Mouse (Mus musculus) intestine, postnatal 0 days (tissue): ENCODE results near the gene Wnt1. TPM values are rescaled to one million over a fixed set of nuclear protein-coding genes. Genes with fewer than 3 reads are reported as not detected.

ENCODE experiments used
- ATAC-seq: fragments of 200-750 bp; cut with Nextera tagmentation; 2 replicates; pipeline ENCODE4 v1.8.0; 2017; ENCODE audit warnings: mild to moderate bottlenecking, moderate TSS enrichment, moderate library complexity
- H3K27ac ChIP-seq: fragments of 300-500 bp; sonication (generic); 2 replicates; pipeline ENCODE4 v1.5.1; 2014; ENCODE audit warnings: mild to moderate bottlenecking, low read depth, low read length, moderate library complexity
- H3K27me3 ChIP-seq: fragments of 300-500 bp; sonication (generic); replicated peaks from 2 replicates; pipeline ENCODE4 v1.6.1; 2014; ENCODE audit warnings: low read length, mixed read lengths; ENCODE audit not compliant: control insufficient read depth, insufficient read depth
- H3K36me3 ChIP-seq: fragments of 300-500 bp; sonication (generic); 2 replicates; pipeline ENCODE4 v1.6.1; 2014; ENCODE audit warnings: mild to moderate bottlenecking, moderate library complexity; ENCODE audit not compliant: control insufficient read depth, insufficient read depth
- H3K4me1 ChIP-seq: fragments of 300-500 bp; sonication (generic); replicated peaks from 2 replicates; pipeline ENCODE4 v1.6.1; 2014; ENCODE audit warnings: antibody characterized with exemption, low read length, mixed read lengths; ENCODE audit not compliant: control insufficient read depth, insufficient read depth
- H3K4me2 ChIP-seq: fragments of 300-500 bp; sonication (generic); replicated peaks from 2 replicates; pipeline ENCODE4 v1.6.1; 2014; ENCODE audit warnings: low read depth, mild to moderate bottlenecking, moderate library complexity
- H3K4me3 ChIP-seq: fragments of 300-500 bp; sonication (generic); 2 replicates; pipeline ENCODE4 v1.5.1; 2014; ENCODE audit warnings: low read depth, low read length
- H3K9ac ChIP-seq: fragments of 300-500 bp; sonication (generic); 2 replicates; pipeline ENCODE4 v1.6.1; 2014; ENCODE audit warnings: mild to moderate bottlenecking, low read depth, low read length
- H3K9me3 ChIP-seq: fragments of 300-500 bp; sonication (generic); 2 replicates; pipeline ENCODE4 v1.6.1; 2016; ENCODE audit warnings: mixed run types; ENCODE audit not compliant: control insufficient read depth
- CTCF ChIP-seq: sonication (generic); IDR thresholded peaks from 2 replicates; pipeline ENCODE4 v1.5.1; 2016; ENCODE audit warnings: low read depth, mild to moderate bottlenecking, control low read depth, antibody characterized with exemption, moderate library complexity
- WGBS: fragments of 180-500 bp; shearing (Covaris S2); extraction: QIAGEN DNeasy Blood & Tissue Kit; methylation state at CpG from one replicate; pipeline ENCODE4 v1.1.7; 2014; 5-methylcytosine and 5-hydroxymethylcytosine counted together
- polyA plus RNA-seq: library from polyadenylated mRNA; unstranded; fragments of >200 nt; fragmentation: Nextera tagmentation; extraction: Ambion mirVana; gene quantifications from 2 replicates; pipeline ENCODE4 v1.2.1, GENCODE M21; 2015

Wnt1 gene
- polyA plus RNA-seq, 1 experiment from 2014 or later = not detected

DNA sequence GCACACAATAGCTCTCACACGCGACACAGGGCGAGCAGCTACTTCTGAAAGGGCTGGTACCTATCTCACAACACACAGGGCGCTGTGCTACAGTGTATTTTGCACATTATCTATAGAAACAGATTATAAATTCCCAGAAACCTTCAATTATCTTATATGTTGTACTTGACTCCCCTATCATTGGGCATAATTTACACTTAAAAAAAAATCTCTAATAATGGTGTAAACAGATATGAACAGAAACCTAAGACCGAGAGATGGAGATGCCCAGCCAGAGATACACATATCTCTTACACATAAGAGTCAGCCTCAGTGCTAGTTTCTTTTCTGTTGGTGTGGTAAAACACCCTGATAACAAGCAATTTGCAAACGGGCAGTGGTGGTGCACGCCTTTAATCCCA is 38.0 kb downstream of the Wnt1 start:
- Histone ChIP-seq H3K4me3 (no peak overlapping the region), H3K4me2 (no peak overlapping the region), H3K36me3 (peaks cover 27% of the 10 kb centered on the region; the same call in 1 of the 2 replicates), H3K4me1 (no peaks in the 10 kb centered on the region), H3K27me3 (no peaks in the 10 kb centered on the region), H3K9ac (no peak overlapping the region), H3K9me3 (no peaks in the 10 kb centered on the region), H3K27ac (no peak overlapping the region)
- ATAC-seq = no peak
- no peak for TF ChIP-seq CTCF
- whole genome bisulfite sequencing = 80% methylated on average over 7 of the region's 7 CpGs

GRCm38 (mm10) chr15:98830736-98831683 is 41.4 kb downstream of the Wnt1 start, which contains the start of gene Prkag1:
Gene Prkag1, minus strand, starts transcription at chr15:98831521.
- Histone ChIP-seq H3K4me2 (peak within 1 kb of the TSS; percentile 74), H3K9me3 (no peaks in the 10 kb centered on the region), H3K4me3 (peak within 1 kb of the TSS; percentile 86), H3K9ac (peak within 1 kb of the TSS; percentile 89), H3K36me3 (peaks cover 41% of the 10 kb centered on the region), H3K27me3 (no peaks in the 10 kb centered on the region), H3K4me1 (no peaks in the 10 kb centered on the region), H3K27ac (peak within 1 kb of the TSS; percentile 95)
- peak; percentile 93 for ATAC-seq
- under 1% methylated on average over 65 of the region's 66 CpGs for WGBS
- TF ChIP-seq CTCF = peak; percentile 75

- WGBS = 11% methylated on average over 9 of the region's 9 CpGs
- Histone ChIP-seq H3K9ac (peak overlapping the region; percentile 89; the same call in 1 of the 2 replicates), H3K9me3 (no peaks in the 10 kb centered on the region), H3K4me2 (peak overlapping the region; percentile 74), H3K4me1 (no peaks in the 10 kb centered on the region), H3K4me3 (peak overlapping the region; percentile 86), H3K27me3 (no peaks in the 10 kb centered on the region), H3K27ac (peak overlapping the region; percentile 95), H3K36me3 (peaks cover 47% of the 10 kb centered on the region)
- peak; percentile 17; the same call in 1 of the 2 replicates for ATAC-seq
- no peak for TF ChIP-seq CTCF
Measured at GRCm38 (mm10) chr15:98831684-98832035, 42.0 kb downstream of the Wnt1 start.

DNA sequence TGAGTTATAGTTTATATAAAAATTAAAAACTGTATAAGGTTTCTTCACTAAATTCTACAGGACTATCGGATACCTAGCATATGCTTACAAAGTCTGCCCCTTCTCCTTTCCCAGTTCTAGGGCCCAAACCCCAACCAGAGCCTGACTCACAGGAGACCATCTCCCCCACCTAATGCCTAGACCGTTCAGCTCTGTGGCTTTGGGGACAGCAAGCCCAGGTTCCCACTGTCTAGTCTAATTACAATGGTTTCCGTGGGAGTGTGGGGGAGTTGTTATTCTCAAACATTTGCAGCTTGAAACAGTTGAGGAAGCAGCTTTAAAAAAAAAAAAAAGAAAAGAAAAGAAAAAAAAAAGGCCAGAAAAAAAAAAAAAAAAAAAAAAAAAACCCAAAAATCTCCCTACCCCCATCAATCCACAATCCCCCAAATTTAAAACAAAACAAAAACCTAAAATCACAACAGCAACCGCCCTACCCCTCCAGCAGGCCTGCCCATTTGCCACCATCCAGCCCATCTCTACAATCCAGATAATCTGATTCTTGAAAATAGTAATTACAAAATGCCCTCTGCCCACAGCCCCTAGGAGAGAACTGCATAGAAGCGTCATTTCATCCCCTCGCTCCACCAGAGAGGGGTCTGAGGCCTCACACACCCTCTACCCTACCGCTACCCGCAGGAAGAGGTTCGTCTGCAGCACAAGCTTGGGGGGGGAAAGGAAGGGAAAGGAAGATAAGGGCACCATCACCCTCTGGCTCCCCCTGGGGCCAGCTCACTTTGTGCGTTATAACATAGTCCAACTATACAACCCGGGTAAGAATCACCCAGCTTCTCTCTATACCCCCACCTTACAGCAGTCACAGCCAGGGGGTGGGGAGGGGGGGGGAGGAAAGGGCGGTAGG is 42.8 kb downstream of the Wnt1 start:
- ATAC-seq = no peak
- H3K4me3 ChIP-seq = no peak overlapping the region
- H3K27ac ChIP-seq = 0 out of 2 replicates have a peak overlapping the region, but pooled peaks have one; percentile 95
- no peak overlapping the region for H3K9ac ChIP-seq
- peak overlapping the region; percentile 74 for H3K4me2 ChIP-seq
- no peaks in the 10 kb centered on the region for H3K4me1 ChIP-seq
- H3K27me3 ChIP-seq = no peaks in the 10 kb centered on the region
- no peaks in the 10 kb centered on the region for H3K9me3 ChIP-seq
- peak; percentile 47 for TF ChIP-seq CTCF
- WGBS = 53% methylated on average over 12 of the region's 12 CpGs
- H3K36me3 ChIP-seq = peaks cover 54% of the 10 kb centered on the region

DNA sequence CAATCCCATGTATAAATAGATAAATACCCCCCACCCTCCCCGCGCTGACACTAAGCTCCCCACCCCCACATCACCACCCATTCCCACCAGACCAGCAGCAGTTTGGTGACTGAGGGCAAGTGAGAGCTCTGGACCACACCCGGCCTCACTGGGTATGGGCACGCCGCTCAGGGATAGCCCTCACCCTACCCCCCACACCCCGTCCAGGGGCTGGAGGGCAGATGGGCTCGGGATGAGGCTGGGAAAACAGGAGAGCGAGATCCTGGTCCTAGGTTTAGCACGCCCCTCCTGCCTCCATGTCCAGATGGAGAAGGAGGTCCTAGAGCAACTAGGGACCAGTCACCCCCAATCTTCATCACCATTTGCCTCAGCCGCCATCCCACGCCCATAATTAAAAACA is 43.6 kb downstream of the Wnt1 start:
- WGBS = 85% methylated on average over 11 of the region's 11 CpGs
- peaks cover 56% of the 10 kb centered on the region for H3K36me3 ChIP-seq
- H3K4me2 ChIP-seq = no peak overlapping the region
- ATAC-seq = no peak
- TF ChIP-seq CTCF = no peak
- no peaks in the 10 kb centered on the region for H3K27me3 ChIP-seq
- H3K9me3 ChIP-seq = no peaks in the 10 kb centered on the region
- H3K9ac ChIP-seq = no peak overlapping the region
- no peak overlapping the region for H3K27ac ChIP-seq
- no peaks in the 10 kb centered on the region for H3K4me1 ChIP-seq
- H3K4me3 ChIP-seq = no peak overlapping the region

DNA sequence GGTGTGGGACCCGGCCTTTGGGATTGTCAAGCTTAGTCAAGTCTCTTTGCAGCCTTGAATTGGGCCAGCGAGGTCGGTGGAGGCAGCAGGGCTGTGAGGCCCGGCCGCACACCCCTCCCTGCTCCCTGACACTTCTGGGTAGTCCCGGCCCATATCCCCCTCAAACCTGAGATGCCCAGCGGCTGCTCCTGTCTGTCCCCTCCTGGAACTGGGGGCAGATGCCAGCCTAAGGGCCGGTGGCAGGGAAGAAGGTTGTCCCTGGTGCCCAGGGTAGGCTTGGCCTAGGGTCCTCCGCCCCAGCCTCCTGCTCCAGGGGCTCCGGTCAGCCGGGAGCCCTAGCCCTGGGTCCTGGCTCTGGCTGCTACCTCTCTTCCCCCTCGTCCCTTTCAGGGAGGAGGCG is 44.4 kb downstream of the Wnt1 start:
- no peaks in the 10 kb centered on the region for H3K9me3 ChIP-seq
- no peak overlapping the region; the same call in 1 of the 2 replicates for H3K27ac ChIP-seq
- 87% methylated on average over 10 of the region's 13 CpGs for WGBS
- TF ChIP-seq CTCF = no peak
- H3K4me1 ChIP-seq = no peaks in the 10 kb centered on the region
- H3K36me3 ChIP-seq = peaks cover 64% of the 10 kb centered on the region
- H3K27me3 ChIP-seq = no peaks in the 10 kb centered on the region
- no peak overlapping the region for H3K4me2 ChIP-seq
- no peak overlapping the region for H3K9ac ChIP-seq
- ATAC-seq = no peak
- H3K4me3 ChIP-seq = no peak overlapping the region
